Mouse (Mus musculus): ENCODE data around the gene Rpl18a.
A peak's percentile ranks its signal among the peaks of the same experiment; 100 is the strongest.

- TF ChIP-seq EP300 (IDR thresholded peaks at IDR 0.05; ENCODE audit: low read depth) (no peak), CTCF (IDR thresholded peaks at IDR 0.05; ENCODE audit: low read depth) (peak; percentile 81)
Observed at GRCm38 (mm10) chr8:70893656-70894384, 3.4 kb downstream of the Rpl18a start.

All from liver, postnatal 0 days (tissue).